Mouse (Mus musculus): Measurements from ENCODE around the gene Lypd6b.

DNA sequence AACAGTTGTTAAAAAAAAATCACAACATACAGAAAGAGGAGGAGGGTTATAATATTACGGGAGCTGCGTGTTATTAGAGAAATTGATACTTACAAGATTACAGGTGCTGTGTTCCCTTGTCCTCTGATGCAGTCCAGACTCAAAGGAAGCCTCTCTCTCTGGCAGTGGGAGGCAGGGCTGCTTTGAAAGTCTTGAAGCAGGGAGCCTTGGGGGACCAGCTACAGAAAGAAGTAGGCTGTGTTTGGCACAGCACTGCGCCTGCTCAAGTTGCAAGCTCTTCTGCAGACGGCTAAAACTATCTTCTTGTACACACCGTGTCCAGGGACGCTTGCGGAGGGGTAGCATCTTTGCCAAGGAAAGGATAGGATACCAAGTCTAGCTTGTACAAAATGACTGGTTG lies 51.1 kb downstream of the Lypd6b start:
- TF ChIP-seq TAL1 (IDR thresholded peaks at IDR 0.05; ENCODE audit: low read length) (no peak), GATA1 (IDR thresholded peaks at IDR 0.05; ENCODE audit: low read length) (no peak)
